Mouse (Mus musculus): Measurements from ENCODE around the gene Nlgn2. TPM values are rescaled to one million over a fixed set of nuclear protein-coding genes. Genes with fewer than 3 reads are reported as not detected.

Nlgn2 gene
- polyA plus RNA-seq, 1 experiment from 2014 or later = 1.6 TPM

DNA sequence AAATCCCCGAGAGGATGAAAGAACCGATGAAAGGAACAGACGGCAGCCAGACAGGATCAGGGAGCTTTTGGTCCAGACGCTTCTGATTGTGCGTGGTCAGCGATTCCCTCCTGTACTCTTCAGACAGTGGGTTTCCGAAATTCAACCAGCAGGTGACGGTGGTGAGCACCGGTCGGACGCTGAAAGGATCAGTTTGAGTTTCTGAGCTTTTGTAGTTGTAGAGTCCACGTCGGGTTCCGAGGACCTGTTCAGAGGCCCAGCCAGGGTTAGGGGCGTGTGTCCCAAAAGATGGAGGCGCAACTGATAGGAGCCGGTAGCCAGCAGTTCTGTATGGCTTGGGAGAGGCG, 42.9 kb upstream of the Nlgn2 start:
- ATAC-seq (replicated peaks; ENCODE audit: extremely low read depth, insufficient read depth, low FRiP score) = peak; percentile 52
- WGBS = 0% methylated on average over 18 of the region's 18 CpGs
- Histone ChIP-seq H3K27me3 (ENCODE audit: control insufficient read depth, insufficient read depth, low read length) (no peaks in the 10 kb centered on the region), H3K9ac (ENCODE audit: low read length) (peak overlapping the region; percentile 81), H3K36me3 (ENCODE audit: control insufficient read depth, insufficient read depth) (no peaks in the 10 kb centered on the region), H3K4me2 (ENCODE audit: low read depth, low read length) (peak overlapping the region; percentile 93), H3K9me3 (replicated peaks; ENCODE audit: control insufficient read depth, low read length) (no peaks in the 10 kb centered on the region), H3K27ac (ENCODE audit: low read length) (peak overlapping the region; percentile 94), H3K4me3 (ENCODE audit: low read length) (peak overlapping the region; percentile 69), H3K4me1 (ENCODE audit: control insufficient read depth, insufficient read depth, low read length) (peaks cover 23% of the 10 kb centered on the region)

DNA sequence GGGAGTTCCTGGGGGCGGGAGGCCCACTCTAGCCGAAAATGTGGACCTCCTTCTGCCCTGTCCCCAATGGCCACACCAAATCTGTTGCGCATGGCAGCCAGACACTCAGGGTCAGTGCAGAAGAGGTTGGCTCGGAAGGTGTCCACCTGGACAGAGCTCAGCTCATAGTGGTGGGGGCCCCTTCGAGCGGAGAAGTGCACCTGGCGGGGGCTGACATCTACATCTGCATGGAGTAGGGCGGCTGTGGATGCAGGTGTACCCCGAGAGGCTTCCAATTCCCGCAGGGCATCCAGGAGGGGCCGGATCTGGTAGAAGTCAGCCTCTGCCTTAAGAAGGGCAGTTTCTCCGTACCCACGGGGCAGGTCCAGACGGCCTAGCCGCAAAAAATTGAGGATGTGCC, 42.1 kb upstream of the Nlgn2 start:
- H3K27ac ChIP-seq (ENCODE audit: low read length) = no peak overlapping the region
- ATAC-seq (replicated peaks; ENCODE audit: extremely low read depth, insufficient read depth, low FRiP score) = no peak
- peak overlapping the region; percentile 93 for H3K4me2 ChIP-seq (ENCODE audit: low read depth, low read length)
- H3K9ac ChIP-seq (ENCODE audit: low read length) = peak overlapping the region; percentile 81
- H3K4me3 ChIP-seq (ENCODE audit: low read length) = peak overlapping the region; percentile 69
- no peaks in the 10 kb centered on the region for H3K9me3 ChIP-seq (replicated peaks; ENCODE audit: control insufficient read depth, low read length)
- H3K36me3 ChIP-seq (ENCODE audit: control insufficient read depth, insufficient read depth) = no peaks in the 10 kb centered on the region
- WGBS = 53% methylated on average over 15 of the region's 15 CpGs
- peaks cover 23% of the 10 kb centered on the region for H3K4me1 ChIP-seq (ENCODE audit: control insufficient read depth, insufficient read depth, low read length)
- no peaks in the 10 kb centered on the region for H3K27me3 ChIP-seq (ENCODE audit: control insufficient read depth, insufficient read depth, low read length)

DNA sequence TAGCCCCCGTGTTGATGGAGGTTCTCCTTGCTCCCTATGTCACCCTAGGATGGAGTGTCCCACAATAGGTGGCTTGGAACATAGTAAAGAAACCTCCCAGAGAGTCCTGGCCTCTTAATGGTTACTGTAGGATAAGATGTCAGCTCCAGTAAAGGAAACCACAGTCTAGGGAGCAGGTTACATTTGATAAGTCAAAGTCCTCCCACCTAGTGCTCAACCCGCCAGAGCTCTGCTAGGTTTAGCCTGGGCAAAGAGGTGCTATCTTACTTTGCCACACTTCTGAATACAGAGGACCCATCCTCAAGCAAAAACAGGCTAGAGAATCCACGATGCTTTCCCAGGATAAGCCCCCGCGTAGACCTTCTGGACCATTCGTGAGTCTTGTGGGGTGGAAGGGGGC, 41.4 kb upstream of the Nlgn2 start:
- H3K27ac ChIP-seq (ENCODE audit: low read length) = no peak overlapping the region
- ATAC-seq (replicated peaks; ENCODE audit: extremely low read depth, insufficient read depth, low FRiP score) = no peak
- H3K9me3 ChIP-seq (replicated peaks; ENCODE audit: control insufficient read depth, low read length) = no peaks in the 10 kb centered on the region
- H3K4me2 ChIP-seq (ENCODE audit: low read depth, low read length) = peak overlapping the region; percentile 93
- 85% methylated on average over 6 of the region's 6 CpGs for WGBS
- peaks cover 20% of the 10 kb centered on the region for H3K4me1 ChIP-seq (ENCODE audit: control insufficient read depth, insufficient read depth, low read length)
- H3K9ac ChIP-seq (ENCODE audit: low read length) = no peak overlapping the region; the same call in 1 of the 2 replicates
- no peaks in the 10 kb centered on the region for H3K27me3 ChIP-seq (ENCODE audit: control insufficient read depth, insufficient read depth, low read length)
- H3K4me3 ChIP-seq (ENCODE audit: low read length) = no peak overlapping the region; the same call in 1 of the 2 replicates
- no peaks in the 10 kb centered on the region for H3K36me3 ChIP-seq (ENCODE audit: control insufficient read depth, insufficient read depth)

DNA sequence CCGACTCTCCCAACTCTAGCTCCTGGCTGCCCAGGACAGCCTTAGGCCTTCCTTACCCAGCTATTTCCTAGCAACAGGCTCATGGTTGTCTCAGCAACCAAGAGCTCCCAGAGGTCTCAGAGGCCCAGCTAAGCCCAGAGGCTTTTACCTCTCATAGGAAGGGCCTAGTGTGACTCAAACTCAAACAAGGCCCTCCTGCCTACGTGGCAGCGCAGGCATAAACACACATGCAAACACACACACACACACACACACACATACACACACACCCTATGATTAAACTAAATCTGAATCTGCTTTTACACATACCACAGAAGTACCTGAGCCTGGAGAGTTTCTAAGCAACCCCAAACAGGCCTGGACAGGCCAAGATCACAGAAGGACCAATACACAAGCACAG, 40.8 kb upstream of the Nlgn2 start:
- H3K9me3 ChIP-seq (replicated peaks; ENCODE audit: control insufficient read depth, low read length) = no peaks in the 10 kb centered on the region
- 90% methylated on average over 3 of the region's 3 CpGs for WGBS
- no peak for ATAC-seq (replicated peaks; ENCODE audit: extremely low read depth, insufficient read depth, low FRiP score)
- no peak overlapping the region for H3K9ac ChIP-seq (ENCODE audit: low read length)
- no peak overlapping the region for H3K4me3 ChIP-seq (ENCODE audit: low read length)
- H3K27me3 ChIP-seq (ENCODE audit: control insufficient read depth, insufficient read depth, low read length) = no peaks in the 10 kb centered on the region
- no peaks in the 10 kb centered on the region for H3K36me3 ChIP-seq (ENCODE audit: control insufficient read depth, insufficient read depth)
- H3K4me1 ChIP-seq (ENCODE audit: control insufficient read depth, insufficient read depth, low read length) = peaks cover 20% of the 10 kb centered on the region
- no peak overlapping the region for H3K27ac ChIP-seq (ENCODE audit: low read length)
- H3K4me2 ChIP-seq (ENCODE audit: low read depth, low read length) = peak overlapping the region; percentile 7; the same call in 1 of the 2 replicates

DNA sequence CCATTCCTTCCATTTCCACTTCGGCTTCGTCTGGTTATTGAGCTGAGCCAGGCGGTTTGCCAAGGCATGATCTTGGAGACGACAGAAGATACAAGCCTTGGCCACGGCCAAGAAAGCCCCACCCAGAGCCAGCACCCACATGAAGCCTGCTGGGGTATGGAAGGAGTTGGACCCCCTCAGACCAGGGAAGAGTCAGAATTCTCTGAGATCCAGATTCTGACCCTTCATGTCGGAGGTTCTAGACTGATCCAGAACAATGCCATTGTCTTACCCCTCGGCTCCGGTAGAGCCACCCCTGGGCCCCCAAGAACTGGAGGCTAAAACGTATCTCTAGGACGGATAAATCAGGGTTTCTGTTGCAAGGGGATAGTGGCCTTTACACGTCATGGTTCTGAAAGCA, 40.3 kb upstream of the Nlgn2 start, which contains the start of gene Tmem95:
Gene Tmem95 (minus strand): TSS at position 141 of the 400 bp plus-strand sequence.
- WGBS = 82% methylated on average over 11 of the region's 11 CpGs
- peak within 1 kb of the TSS; percentile 45; the same call in 1 of the 2 replicates for H3K9ac ChIP-seq (ENCODE audit: low read length)
- no peaks in the 10 kb centered on the region for H3K36me3 ChIP-seq (ENCODE audit: control insufficient read depth, insufficient read depth)
- peaks cover 20% of the 10 kb centered on the region for H3K4me1 ChIP-seq (ENCODE audit: control insufficient read depth, insufficient read depth, low read length)
- H3K27ac ChIP-seq (ENCODE audit: low read length) = no peak within 1 kb of the TSS
- H3K9me3 ChIP-seq (replicated peaks; ENCODE audit: control insufficient read depth, low read length) = no peaks in the 10 kb centered on the region
- H3K4me2 ChIP-seq (ENCODE audit: low read depth, low read length) = peak within 1 kb of the TSS; percentile 49
- no peak for ATAC-seq (replicated peaks; ENCODE audit: extremely low read depth, insufficient read depth, low FRiP score)
- H3K4me3 ChIP-seq (ENCODE audit: low read length) = peak within 1 kb of the TSS; percentile 16; the same call in 1 of the 2 replicates
- H3K27me3 ChIP-seq (ENCODE audit: control insufficient read depth, insufficient read depth, low read length) = no peaks in the 10 kb centered on the region

DNA sequence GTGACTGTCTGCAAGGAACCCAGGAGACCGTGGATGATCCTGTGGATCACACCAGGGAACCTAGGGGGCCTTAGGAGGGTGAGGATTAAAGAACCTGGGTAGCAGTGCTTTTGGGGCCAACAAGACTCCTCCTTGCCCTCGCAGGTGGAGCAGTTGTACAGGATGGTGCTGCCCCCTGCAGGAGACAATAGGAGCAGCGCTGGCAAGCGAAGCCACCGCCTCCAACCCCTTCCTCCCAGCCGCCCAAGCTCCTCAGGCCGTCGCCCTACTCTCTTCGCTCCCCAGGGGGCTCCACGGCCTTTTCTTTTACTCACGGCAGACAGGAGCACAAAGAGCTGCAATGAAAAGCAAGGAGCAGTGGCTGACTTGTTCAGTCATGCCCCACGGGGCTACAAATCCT, 39.3 kb upstream of the Nlgn2 start:
- no peaks in the 10 kb centered on the region for H3K27me3 ChIP-seq (ENCODE audit: control insufficient read depth, insufficient read depth, low read length)
- peaks cover 19% of the 10 kb centered on the region for H3K4me1 ChIP-seq (ENCODE audit: control insufficient read depth, insufficient read depth, low read length)
- H3K9ac ChIP-seq (ENCODE audit: low read length) = peak overlapping the region; percentile 45; the same call in 1 of the 2 replicates
- H3K4me3 ChIP-seq (ENCODE audit: low read length) = peak overlapping the region; percentile 16; the same call in 1 of the 2 replicates
- H3K4me2 ChIP-seq (ENCODE audit: low read depth, low read length) = peak overlapping the region; percentile 49
- WGBS = under 1% methylated on average over 11 of the region's 12 CpGs
- no peaks in the 10 kb centered on the region for H3K9me3 ChIP-seq (replicated peaks; ENCODE audit: control insufficient read depth, low read length)
- H3K36me3 ChIP-seq (ENCODE audit: control insufficient read depth, insufficient read depth) = no peaks in the 10 kb centered on the region
- peak overlapping the region; percentile 74 for H3K27ac ChIP-seq (ENCODE audit: low read length)
- ATAC-seq (replicated peaks; ENCODE audit: extremely low read depth, insufficient read depth, low FRiP score) = no peak

DNA sequence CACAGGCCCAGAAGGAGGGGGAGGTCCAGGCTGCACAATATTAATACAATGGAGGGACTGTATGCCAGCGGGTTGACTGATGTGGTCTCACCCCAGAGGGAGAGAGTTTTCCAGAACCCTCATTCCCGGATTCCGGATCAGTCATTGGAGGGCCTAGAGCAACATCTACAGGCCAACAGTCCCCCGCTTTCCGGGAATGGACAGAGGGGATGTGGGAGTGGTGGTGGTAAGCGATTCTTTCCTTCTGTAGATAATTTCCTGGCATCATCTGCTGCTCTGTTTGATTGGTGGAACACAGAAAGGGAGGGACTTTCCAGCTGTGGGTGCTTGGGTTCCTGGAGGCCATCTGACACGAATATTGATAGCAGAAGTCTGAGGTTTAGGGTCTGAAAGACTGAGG, 38.6 kb upstream of the Nlgn2 start:
- Histone ChIP-seq H3K4me2 (ENCODE audit: low read depth, low read length) (no peak overlapping the region), H3K9ac (ENCODE audit: low read length) (no peak overlapping the region), H3K27ac (ENCODE audit: low read length) (peak overlapping the region; percentile 74), H3K36me3 (ENCODE audit: control insufficient read depth, insufficient read depth) (no peaks in the 10 kb centered on the region), H3K4me1 (ENCODE audit: control insufficient read depth, insufficient read depth, low read length) (peaks cover 12% of the 10 kb centered on the region), H3K4me3 (ENCODE audit: low read length) (no peak overlapping the region), H3K27me3 (ENCODE audit: control insufficient read depth, insufficient read depth, low read length) (no peaks in the 10 kb centered on the region), H3K9me3 (replicated peaks; ENCODE audit: control insufficient read depth, low read length) (no peaks in the 10 kb centered on the region)
- peak; percentile 38 for ATAC-seq (replicated peaks; ENCODE audit: extremely low read depth, insufficient read depth, low FRiP score)
- WGBS = 37% methylated on average over 7 of the region's 7 CpGs

DNA sequence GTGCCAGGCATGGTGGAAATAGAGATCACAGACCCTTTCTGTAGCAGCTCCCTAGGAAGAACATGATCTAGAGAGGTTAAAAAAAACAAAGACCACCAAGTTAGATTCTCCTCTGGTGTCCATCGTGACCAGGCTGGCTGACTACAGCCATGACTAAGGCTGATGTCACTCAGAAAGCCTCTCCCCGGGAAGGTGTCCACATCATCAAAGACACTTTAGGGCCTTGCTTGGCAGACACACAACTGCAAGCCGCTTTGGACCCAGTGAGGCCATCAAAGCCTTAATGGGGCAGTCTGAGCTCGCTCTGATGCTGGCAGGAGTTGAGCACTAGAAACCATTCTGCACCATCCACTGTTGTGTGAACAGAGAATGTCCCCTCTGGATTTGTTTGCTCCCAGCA, 34.9 kb upstream of the Nlgn2 start:
- Histone ChIP-seq H3K4me2 (ENCODE audit: low read depth, low read length) (no peak overlapping the region), H3K4me3 (ENCODE audit: low read length) (no peak overlapping the region), H3K27ac (ENCODE audit: low read length) (no peak overlapping the region), H3K4me1 (ENCODE audit: control insufficient read depth, insufficient read depth, low read length) (peaks cover 5% of the 10 kb centered on the region; the same call in 1 of the 2 replicates), H3K27me3 (ENCODE audit: control insufficient read depth, insufficient read depth, low read length) (no peaks in the 10 kb centered on the region), H3K36me3 (ENCODE audit: control insufficient read depth, insufficient read depth) (no peaks in the 10 kb centered on the region), H3K9me3 (replicated peaks; ENCODE audit: control insufficient read depth, low read length) (no peaks in the 10 kb centered on the region), H3K9ac (ENCODE audit: low read length) (no peak overlapping the region)
- 70% methylated on average over 4 of the region's 4 CpGs for whole genome bisulfite sequencing
- no peak for ATAC-seq (replicated peaks; ENCODE audit: extremely low read depth, insufficient read depth, low FRiP score)

DNA sequence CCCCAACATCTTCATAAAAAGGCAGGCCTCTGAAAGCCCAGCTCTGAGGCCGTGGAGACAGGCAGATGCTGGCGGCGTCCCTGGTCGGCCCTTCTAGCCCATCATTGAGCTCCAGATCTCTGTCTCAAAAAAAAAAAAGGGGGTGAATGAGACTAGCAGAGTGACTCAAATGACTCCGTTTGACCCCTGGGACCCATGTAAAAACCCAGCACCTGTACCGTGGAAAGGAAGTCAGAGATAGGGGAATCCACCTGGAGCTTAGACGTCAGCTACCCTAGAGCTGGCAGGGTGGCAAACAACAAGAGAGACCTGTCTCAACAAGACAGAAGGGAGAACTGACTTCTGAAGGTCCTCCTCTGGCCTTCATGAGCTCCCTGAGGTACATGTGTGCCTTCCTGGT, 34.2 kb upstream of the Nlgn2 start:
- Histone ChIP-seq H3K36me3 (ENCODE audit: control insufficient read depth, insufficient read depth) (no peaks in the 10 kb centered on the region), H3K4me2 (ENCODE audit: low read depth, low read length) (no peak overlapping the region)
- no peak for ATAC-seq (replicated peaks; ENCODE audit: extremely low read depth, insufficient read depth, low FRiP score)

More for the DNA sequence above, 34.2 kb upstream of the Nlgn2 start:
- Histone ChIP-seq H3K9me3 (replicated peaks; ENCODE audit: control insufficient read depth, low read length) (no peaks in the 10 kb centered on the region), H3K9ac (ENCODE audit: low read length) (no peak overlapping the region), H3K4me1 (ENCODE audit: control insufficient read depth, insufficient read depth, low read length) (no peaks in the 10 kb centered on the region; the same call in 1 of the 2 replicates), H3K4me3 (ENCODE audit: low read length) (no peak overlapping the region), H3K27ac (ENCODE audit: low read length) (no peak overlapping the region), H3K27me3 (ENCODE audit: control insufficient read depth, insufficient read depth, low read length) (no peaks in the 10 kb centered on the region)
- 84% methylated on average over 7 of the region's 7 CpGs for WGBS
